14 mouse cellular contexts compared by ENCODE assay signal in genomic region chr1:153292202-153292601, GRCm38 (mm10). TPM values are rescaled to one million over a fixed set of nuclear protein-coding genes. Genes with fewer than 3 reads are reported as not detected.
DNase-seq lines count a peak whose midpoint lies in the region; TF ChIP-seq lines count a peak whose summit lies in the region.
"Had no signal": no experiment of that assay in that cellular context is flagged by ENCODE, and none has a peak within 500 bp of the region (broad histone marks: within the 10 kb centered on the region; RNA-seq: fewer than 3 reads in every experiment).

No protein-coding gene starts in this region.

- H3K4me1 ChIP-seq in heart, adult 2 months (ENCODE audit: control insufficient read depth, insufficient read depth, low read length), result peaks cover 27% of the 10 kb centered on the region
- peaks cover 14% of the 10 kb centered on the region for H3K4me1 ChIP-seq in embryonic fibroblast, embryonic 13.5 days (ENCODE audit: control insufficient read depth, insufficient read depth, low read length)
- peaks cover 28% of the 10 kb centered on the region for H3K4me1 ChIP-seq in limb, embryonic 10.5 days

- no peak for TF ChIP-seq POLR2A in heart, adult 2 months (IDR thresholded peaks at IDR 0.05; ENCODE audit: insufficient read depth, low read depth, low read length)
- TF ChIP-seq POLR2A in embryonic fibroblast, embryonic 13.5 days (IDR thresholded peaks at IDR 0.05; ENCODE audit: low read depth, low read length), result no peak

- H3K4me3 ChIP-seq in heart, adult 2 months, result no peak overlapping the region
- H3K4me3 ChIP-seq in embryonic fibroblast, embryonic 13.5 days (ENCODE audit: insufficient read depth, low read length), result no peak overlapping the region
- no peak overlapping the region for H3K4me3 ChIP-seq in limb, embryonic 10.5 days
- H3K4me3 ChIP-seq: embryonic facial prominence, embryonic 12.5 days; hindbrain, embryonic 10.5 days; megakaryocyte, embryonic 14.5 days had no signal

- DNase-seq in heart, adult 2 months, result peak; percentile 36 to 43
- no peak for DNase-seq in heart, adult 9 months (ENCODE audit: low spot score in 2 of 2)
- peak; percentile 73 for DNase-seq in Muller cell, postnatal 12 days (ENCODE audit: inconsistent ontology term)
- peak; percentile 44 for DNase-seq in kidney, postnatal 14 days
- DNase-seq in limb, embryonic 10.5 days (ENCODE audit: low spot score), result no peak
- no peak for DNase-seq in urinary bladder, postnatal 36 days (ENCODE audit: low spot score in 2 of 2)
- DNase-seq: cerebellum, adult 9-10 months; forebrain, postnatal 0 days; thymus, postnatal 4 days had no signal

- H3K9ac ChIP-seq in heart, adult 2 months (ENCODE audit: low read depth, low read length), result no peak overlapping the region; the same call in 1 of the 2 replicates
- H3K9ac ChIP-seq: embryonic facial prominence, embryonic 12.5 days; forebrain, postnatal 0 days had no signal

- H3K27me3 ChIP-seq in heart, adult 2 months (ENCODE audit: control insufficient read depth, insufficient read depth, low read length), result no peaks in the 10 kb centered on the region
- no peaks in the 10 kb centered on the region for H3K27me3 ChIP-seq in limb, embryonic 10.5 days (ENCODE audit: low read depth, poor library complexity, severe bottlenecking)
- H3K27me3 ChIP-seq: embryonic facial prominence, embryonic 12.5 days; megakaryocyte, embryonic 14.5 days had no signal

- H3K36me3 ChIP-seq in heart, adult 2 months (ENCODE audit: control insufficient read depth, insufficient read depth, low read length), result peaks cover 14% of the 10 kb centered on the region
- no peaks in the 10 kb centered on the region for H3K36me3 ChIP-seq in limb, embryonic 10.5 days
- H3K36me3 ChIP-seq: embryonic facial prominence, embryonic 12.5 days; hindbrain, embryonic 10.5 days had no signal

- H3K79me2 ChIP-seq in heart, adult 2 months (replicated peaks; ENCODE audit: control insufficient read depth, insufficient read depth, low read length), result peaks cover 15% of the 10 kb centered on the region

- peak; percentile 58; the same call in 1 of the 2 replicates for TF ChIP-seq EP300 in heart, adult 2 months (IDR thresholded peaks at IDR 0.05; ENCODE audit: insufficient read depth, low read depth, low read length)

- intact Hi-C loops in heart, adult 2 months (cut with DNase I), result no loop called here

- TF ChIP-seq CTCF in heart, adult 2 months (IDR thresholded peaks at IDR 0.05), result no peak
- no peak for TF ChIP-seq CTCF in embryonic fibroblast, embryonic 13.5 days (IDR thresholded peaks at IDR 0.05; ENCODE audit: borderline replicate concordance, insufficient read depth, low read length)

- WGBS in heart, adult 2 months, result 10% methylated on average over 6 of the region's 6 CpGs
- 62% methylated on average over 6 of the region's 6 CpGs for WGBS in limb, embryonic 10.5 days

- H3K9me3 ChIP-seq in limb, embryonic 10.5 days (replicated peaks), result no peaks in the 10 kb centered on the region
- H3K9me3 ChIP-seq: embryonic facial prominence, embryonic 12.5 days; G1E; hindbrain, embryonic 10.5 days had no signal

- peak overlapping the region; percentile 81 for H3K27ac ChIP-seq in heart, adult 2 months
- H3K27ac ChIP-seq in embryonic fibroblast, embryonic 13.5 days (ENCODE audit: insufficient read depth, low read length), result peak overlapping the region; percentile 89
- H3K27ac ChIP-seq in limb, embryonic 10.5 days, result no peak overlapping the region
- H3K27ac ChIP-seq: embryonic facial prominence, embryonic 12.5 days; hindbrain, embryonic 10.5 days had no signal

RNA-seq across cellular contexts. Expression of gene Lamc1, which starts 40.4 kb away (rescaled TPM):
- 100 to 1,000 TPM; 111 to 116 TPM for total RNA-seq in heart, adult 2 months (2021)
- polyA plus RNA-seq in heart, adult 2 months (2012; rRNA removed), result 103 and 138 TPM in 2 replicates
- polyA plus RNA-seq in embryonic fibroblast, embryonic 13.5 days (2011; ENCODE audit: insufficient read length, low read depth, missing spikeins), result 164 and 190 TPM in 2 replicates
- 25.4 and 25.6 TPM in 2 replicates for polyA plus RNA-seq in limb, embryonic 10.5 days (2016; fragmentation: Nextera tagmentation; extraction: Ambion mirVana)

Comparison
In these comparisons a context has a peak if more than half of its experiments do, and no peak if none do; other contexts are left out.
1. DNase-seq: peak in heart, adult 2 months (2 of 2), Muller cell, postnatal 12 days (single experiment) and kidney, postnatal 14 days (single experiment); none in heart, adult 9 months (0 of 2), limb, embryonic 10.5 days (single experiment) and urinary bladder, postnatal 36 days (0 of 2).